11 mouse cellular contexts compared by ENCODE assay signal in genomic region chr1:51512326-51512725, GRCm38 (mm10).
"Had no signal": no experiment of that assay in that cellular context is flagged by ENCODE, and none has a peak within 500 bp of the region (broad histone marks: within the 10 kb centered on the region; RNA-seq: fewer than 3 reads in every experiment).

No protein-coding gene starts in this region.

- DNase-seq: lung, adult 2 months; lung, postnatal 36 days; right cerebral cortex, adult 18-20 months; right cerebral cortex, postnatal 25 days; thymus, adult 2 months; thymus, postnatal 25 days had no signal

- H3K9ac ChIP-seq: liver, embryonic 14.5 days; midbrain, embryonic 13.5 days had no signal

- ATAC-seq: lung, postnatal 0 days; midbrain, embryonic 13.5 days had no signal

- H3K4me1 ChIP-seq: midbrain, embryonic 13.5 days had no signal

- H3K27ac ChIP-seq: left cerebral cortex, adult 2 months; limb, embryonic 10.5 days; liver, embryonic 14.5 days; midbrain, embryonic 13.5 days had no signal

- H3K27me3 ChIP-seq: midbrain, embryonic 13.5 days had no signal

- H3K4me2 ChIP-seq: midbrain, embryonic 13.5 days had no signal

- H3K4me3 ChIP-seq: left cerebral cortex, adult 2 months; limb, embryonic 10.5 days; midbrain, embryonic 13.5 days had no signal

- H3K36me3 ChIP-seq: limb, embryonic 10.5 days; midbrain, embryonic 13.5 days had no signal

- H3K9me3 ChIP-seq: limb, embryonic 10.5 days; midbrain, embryonic 13.5 days had no signal
